Mouse (Mus musculus) lung, postnatal 14 days (tissue): ENCODE results near the gene Sdhaf2.

Source experiments
- DNase-seq: peaks from one replicate; pipeline ENCODE4 v3.0.0; 2021

Gene Sdhaf2

GRCm38 (mm10) chr19:10496976-10497375 is 29.0 kb downstream of the Sdhaf2 start:
- no peak for DNase-seq

- DNase-seq, result no peak
Observed at GRCm38 (mm10) chr19:10495670-10496069, 30.3 kb downstream of the Sdhaf2 start.

- DNase-seq, result peak; percentile 55
Observed at GRCm38 (mm10) chr19:10486264-10486738, 39.6 kb downstream of the Sdhaf2 start.

- DNase-seq, result no peak
Observed at GRCm38 (mm10) chr19:10482703-10483102, 43.2 kb downstream of the Sdhaf2 start, which contains the start of gene Ppp1r32. Gene Ppp1r32, minus strand, starts transcription at chr19:10482928.

- DNase-seq, result no peak
Observed at GRCm38 (mm10) chr19:10479541-10479940, 46.4 kb downstream of the Sdhaf2 start.

- DNase-seq, result no peak
Observed at GRCm38 (mm10) chr19:10473779-10474178, 52.2 kb downstream of the Sdhaf2 start.

- DNase-seq, result no peak
Observed at GRCm38 (mm10) chr19:10472958-10473357, 53.0 kb downstream of the Sdhaf2 start.

- peak; percentile 53 for DNase-seq
Observed at GRCm38 (mm10) chr19:10469171-10469658, 56.7 kb downstream of the Sdhaf2 start.

- DNase-seq, result no peak
Observed at GRCm38 (mm10) chr19:10464427-10464826, 61.5 kb downstream of the Sdhaf2 start.

- DNase-seq, result no peak
Observed at GRCm38 (mm10) chr19:10461584-10461983, 64.4 kb downstream of the Sdhaf2 start.

- DNase-seq, result no peak
Observed at GRCm38 (mm10) chr19:10459907-10460306, 66.0 kb downstream of the Sdhaf2 start.

- peak; percentile 78 for DNase-seq
Observed at GRCm38 (mm10) chr19:10458096-10458495, 67.8 kb downstream of the Sdhaf2 start.

- DNase-seq, result peak; percentile 70
Observed at GRCm38 (mm10) chr19:10457484-10457800, 68.5 kb downstream of the Sdhaf2 start.

- peak; percentile 60 for DNase-seq
Observed at GRCm38 (mm10) chr19:10456752-10457483, 69.0 kb downstream of the Sdhaf2 start, which contains the start of gene Lrrc10b. Gene Lrrc10b, minus strand, starts transcription at chr19:10457473.

GRCm38 (mm10) chr19:10455437-10455806 is 70.5 kb downstream of the Sdhaf2 start:
- no peak for DNase-seq

GRCm38 (mm10) chr19:10454718-10455436 is 71.1 kb downstream of the Sdhaf2 start:
- no peak for DNase-seq
